In genomic region chr2:19579180-19579579, GRCm38 (mm10) we compare ENCODE assay signal across 29 mouse cellular contexts. TPM values are rescaled to one million over a fixed set of nuclear protein-coding genes. Genes with fewer than 3 reads are reported as not detected.
A peak's percentile ranks its signal among the peaks of the same experiment; 100 is the strongest.
DNase-seq lines count a peak whose midpoint lies in the region; ATAC-seq and TF ChIP-seq lines count a peak whose summit lies in the region.
"Had no signal": no experiment of that assay in that cellular context is flagged by ENCODE, and none has a peak within 500 bp of the region (broad histone marks: within the 10 kb centered on the region; RNA-seq: fewer than 3 reads in every experiment).

No protein-coding gene starts in this region.

- H3K9ac ChIP-seq in hindbrain, postnatal 0 days (replicated peaks; ENCODE audit: low read length): no peak overlapping the region
- H3K9ac ChIP-seq in hindbrain, embryonic 14.5 days: no peak overlapping the region
- H3K9ac ChIP-seq in stomach, embryonic 15.5 days: no peak overlapping the region
- H3K9ac ChIP-seq: embryonic facial prominence, embryonic 12.5 days; heart, embryonic 15.5 days; limb, embryonic 13.5 days; liver, embryonic 12.5 days had no signal

- H3ac ChIP-seq in C2C12 (ENCODE audit: control insufficient read depth, insufficient read length, low read depth): no peak overlapping the region

- no peak overlapping the region for H3K4me2 ChIP-seq in hindbrain, postnatal 0 days (ENCODE audit: low read depth, low read length)
- H3K4me2 ChIP-seq in hindbrain, embryonic 14.5 days (replicated peaks): no peak overlapping the region
- no peak overlapping the region for H3K4me2 ChIP-seq in stomach, embryonic 15.5 days
- H3K4me2 ChIP-seq: embryonic facial prominence, embryonic 12.5 days; heart, embryonic 15.5 days; limb, embryonic 13.5 days; liver, embryonic 12.5 days had no signal

- 0 out of 2 replicates have a peak overlapping the region, but pooled peaks have one; percentile 1 for H3K27ac ChIP-seq in hindbrain, postnatal 0 days
- no peak overlapping the region for H3K27ac ChIP-seq in hindbrain, embryonic 14.5 days
- peak overlapping the region; percentile 2; the same call in 1 of the 2 replicates for H3K27ac ChIP-seq in stomach, embryonic 15.5 days
- H3K27ac ChIP-seq: embryonic facial prominence, embryonic 12.5 days; gastrocnemius, adult 2 months; heart, embryonic 15.5 days; limb, embryonic 13.5 days; liver, embryonic 12.5 days had no signal

- H3K9me3 ChIP-seq in hindbrain, postnatal 0 days (ENCODE audit: low read length): no peaks in the 10 kb centered on the region
- H3K9me3 ChIP-seq in hindbrain, embryonic 14.5 days (ENCODE audit: control insufficient read depth, low read length): no peaks in the 10 kb centered on the region
- H3K9me3 ChIP-seq in stomach, embryonic 15.5 days: no peaks in the 10 kb centered on the region
- H3K9me3 ChIP-seq: embryonic facial prominence, embryonic 12.5 days; heart, embryonic 15.5 days; limb, embryonic 13.5 days; liver, embryonic 12.5 days had no signal

- H3K79me3 ChIP-seq in C2C12 (ENCODE audit: low read depth): no peaks in the 10 kb centered on the region

- peak; percentile 69; the same call in 1 of the 2 replicates for ATAC-seq in hindbrain, postnatal 0 days
- no peak for ATAC-seq in hindbrain, embryonic 14.5 days (ENCODE audit: low FRiP score)
- no peak for ATAC-seq in stomach, embryonic 15.5 days (ENCODE audit: insufficient read depth, low FRiP score, low read depth)
- ATAC-seq: CD4-positive, CD25-positive, alpha-beta regulatory T cell, adult 4 months; forebrain, embryonic 14.5 days; liver, embryonic 12.5 days had no signal

- H3K36me3 ChIP-seq in hindbrain, postnatal 0 days (ENCODE audit: insufficient read depth, low read length): no peaks in the 10 kb centered on the region
- H3K36me3 ChIP-seq in hindbrain, embryonic 14.5 days (replicated peaks; ENCODE audit: control insufficient read depth, insufficient read depth): no peaks in the 10 kb centered on the region
- no peaks in the 10 kb centered on the region for H3K36me3 ChIP-seq in C2C12 (ENCODE audit: control insufficient read depth, insufficient read depth)
- H3K36me3 ChIP-seq in stomach, embryonic 15.5 days: no peaks in the 10 kb centered on the region
- H3K36me3 ChIP-seq: embryonic facial prominence, embryonic 12.5 days; heart, embryonic 15.5 days; limb, embryonic 13.5 days; liver, embryonic 12.5 days had no signal

- no peak overlapping the region for H3K4me3 ChIP-seq in hindbrain, postnatal 0 days (ENCODE audit: low read length)
- H3K4me3 ChIP-seq in hindbrain, embryonic 14.5 days (replicated peaks; ENCODE audit: low read length): no peak overlapping the region
- no peak overlapping the region for H3K4me3 ChIP-seq in C2C12 (ENCODE audit: insufficient read depth, poor library complexity, severe bottlenecking)
- H3K4me3 ChIP-seq in stomach, embryonic 15.5 days (replicated peaks): no peak overlapping the region
- H3K4me3 ChIP-seq: embryonic facial prominence, embryonic 12.5 days; gastrocnemius, adult 2 months; heart, embryonic 15.5 days; limb, embryonic 13.5 days; liver, embryonic 12.5 days had no signal

- WGBS in hindbrain, postnatal 0 days: 30% methylated on average over 6 of the region's 6 CpGs
- 38% methylated on average over 6 of the region's 6 CpGs for WGBS in hindbrain, embryonic 14.5 days
- WGBS in stomach, embryonic 15.5 days: 61% methylated on average over 6 of the region's 6 CpGs

- DNase-seq in hindbrain, postnatal 0 days (ENCODE audit: low spot score): peak; percentile 37
- no peak for DNase-seq in hindbrain, embryonic 14.5 days (ENCODE audit: low spot score)
- peak; percentile 27 for DNase-seq in R1 (ENCODE audit: low read depth, low spot score)
- no peak for DNase-seq in right cerebral cortex, adult 2 months (ENCODE audit: low spot score in 2 of 2)
- DNase-seq in right cerebral cortex, adult 18-20 months: no peak
- DNase-seq: adrenal gland, postnatal 10 days; cerebellum, adult 8-10 months; gastrocnemius, adult 2 months; heart, postnatal 36 days; kidney, adult 11 months; kidney, postnatal 4 days; lung, adult 18-20 months; lung, postnatal 10 days; right cerebral cortex, postnatal 4 days had no signal

- no peaks in the 10 kb centered on the region for H3K79me2 ChIP-seq in C2C12 (ENCODE audit: control insufficient read depth, insufficient read depth)

- H3K4me1 ChIP-seq in hindbrain, postnatal 0 days (ENCODE audit: insufficient read depth, low read length): no peaks in the 10 kb centered on the region
- no peaks in the 10 kb centered on the region for H3K4me1 ChIP-seq in hindbrain, embryonic 14.5 days (replicated peaks; ENCODE audit: control insufficient read depth, insufficient read depth, low read length)
- H3K4me1 ChIP-seq in stomach, embryonic 15.5 days: no peaks in the 10 kb centered on the region
- H3K4me1 ChIP-seq: embryonic facial prominence, embryonic 12.5 days; heart, embryonic 15.5 days; limb, embryonic 13.5 days; liver, embryonic 12.5 days had no signal

- TF ChIP-seq CTCF in hindbrain, postnatal 0 days (IDR thresholded peaks at IDR 0.05; ENCODE audit: low read depth): no peak
- TF ChIP-seq CTCF in C2C12 (IDR thresholded peaks at IDR 0.05; ENCODE audit: control insufficient read depth, insufficient read depth, insufficient read length): no peak

- H3K27me3 ChIP-seq in hindbrain, postnatal 0 days (ENCODE audit: insufficient read depth, low read length): no peaks in the 10 kb centered on the region
- no peaks in the 10 kb centered on the region for H3K27me3 ChIP-seq in hindbrain, embryonic 14.5 days (ENCODE audit: control insufficient read depth, insufficient read depth, low read length)
- no peaks in the 10 kb centered on the region for H3K27me3 ChIP-seq in C2C12 (ENCODE audit: control insufficient read depth, insufficient read depth, insufficient read length)
- H3K27me3 ChIP-seq in stomach, embryonic 15.5 days (replicated peaks): no peaks in the 10 kb centered on the region
- H3K27me3 ChIP-seq: embryonic facial prominence, embryonic 12.5 days; heart, embryonic 15.5 days; limb, embryonic 13.5 days; liver, embryonic 12.5 days had no signal

TF ChIP-seq in C2C12, 6 proteins besides CTCF, POLR2A, EP300 and RAD21:
- TF ChIP-seq CEBPB (IDR thresholded peaks at IDR 0.05; ENCODE audit: low read depth): no peak
- TF ChIP-seq MAX (IDR thresholded peaks at IDR 0.05): peak; percentile 65
TF ChIP-seq in C2C12: peak in this region for 1.

RNA-seq across cellular contexts. Expression of gene 4921504E06Rik, which starts 25.5 kb away (rescaled TPM):
- not detected in 2 replicates for total RNA-seq in hindbrain, postnatal 0 days (2014; rRNA removed)
- 0.28 and 0.30 TPM in 2 replicates for polyA plus RNA-seq in hindbrain, postnatal 0 days (2015; fragmentation: Nextera tagmentation; extraction: Ambion mirVana)
- polyA plus RNA-seq in hindbrain, embryonic 14.5 days (2014; fragmentation: Nextera tagmentation; extraction: Ambion mirVana): 0.18 TPM in 1 of 2 replicates, not detected in the other
- not detected for polyA plus RNA-seq in C2C12 (2012; fragmentation: generic; extraction: Trizol)
- polyA plus RNA-seq in stomach, embryonic 15.5 days (2015; fragmentation: Nextera tagmentation; extraction: Ambion mirVana): not detected in 2 replicates
- total RNA-seq: adrenal gland, postnatal 10 days; gastrocnemius, adult 2 months; gastrocnemius, postnatal 4 days; heart, postnatal 36 days; left cerebral cortex, adult 18-20 months; left cerebral cortex, postnatal 25 days; megakaryocyte progenitor cell, adult 5-6 weeks had no signal
- polyA plus RNA-seq: CD4-positive, CD25-positive, alpha-beta regulatory T cell, adult 4 months; embryonic facial prominence, embryonic 12.5 days; forebrain, embryonic 14.5 days; heart, embryonic 15.5 days; kidney, embryonic 16.5 days; limb, embryonic 13.5 days; liver, embryonic 12.5 days; neural tube, embryonic 11.5 days; thymus, postnatal 0 days had no signal

Comparison
In these comparisons a context has a peak if more than half of its experiments do, and no peak if none do; other contexts are left out.
1. DNase-seq: peak in hindbrain, postnatal 0 days (single experiment) and R1 (single experiment); none in hindbrain, embryonic 14.5 days (single experiment), right cerebral cortex, adult 2 months (0 of 2) and right cerebral cortex, adult 18-20 months (single experiment).